In genomic region chr6:36516508-36516907, GRCm38 (mm10) we compare ENCODE assay signal across 29 mouse cellular contexts.
DNase-seq lines count a peak whose midpoint lies in the region; ATAC-seq and TF ChIP-seq lines count a peak whose summit lies in the region.
"Had no signal": no experiment of that assay in that cellular context is flagged by ENCODE, and none has a peak within 500 bp of the region (broad histone marks: within the 10 kb centered on the region; RNA-seq: fewer than 3 reads in every experiment).

No protein-coding gene starts in this region.

- 72% methylated on average over 4 of the region's 4 CpGs for WGBS in heart, embryonic 14.5 days
- WGBS in midbrain, embryonic 16.5 days = 59% methylated on average over 4 of the region's 4 CpGs
- WGBS in midbrain, embryonic 15.5 days = 67% methylated on average over 4 of the region's 4 CpGs
- 73% methylated on average over 4 of the region's 4 CpGs for WGBS in lung, adult 2 months

- no peaks in the 10 kb centered on the region for H3K27me3 ChIP-seq in heart, embryonic 14.5 days (ENCODE audit: control insufficient read depth, insufficient read depth, low read length)
- no peaks in the 10 kb centered on the region for H3K27me3 ChIP-seq in midbrain, embryonic 16.5 days (ENCODE audit: control insufficient read depth, insufficient read depth, low read depth, low read length)
- H3K27me3 ChIP-seq in midbrain, embryonic 15.5 days (replicated peaks) = no peaks in the 10 kb centered on the region
- H3K27me3 ChIP-seq: embryonic facial prominence, embryonic 13.5 days; limb, embryonic 15.5 days; liver, embryonic 13.5 days; midbrain, embryonic 13.5 days; neural tube, embryonic 15.5 days; stomach, embryonic 15.5 days had no signal

- H3K4me3 ChIP-seq in heart, embryonic 14.5 days (ENCODE audit: control insufficient read depth in 1 of 2, insufficient read depth in 1 of 2, low read depth in 1 of 2, low read length in 2 of 2) = no peak overlapping the region
- no peak overlapping the region for H3K4me3 ChIP-seq in midbrain, embryonic 16.5 days (ENCODE audit: low read depth, low read length)
- no peak overlapping the region for H3K4me3 ChIP-seq in midbrain, embryonic 15.5 days
- H3K4me3 ChIP-seq in lung, adult 2 months (replicated peaks; ENCODE audit: extremely low read depth, low read depth, low read length) = no peak overlapping the region
- H3K4me3 ChIP-seq: embryonic facial prominence, embryonic 13.5 days; limb, embryonic 10.5 days; limb, embryonic 15.5 days; liver, embryonic 13.5 days; midbrain, embryonic 13.5 days; neural tube, embryonic 15.5 days; stomach, embryonic 15.5 days had no signal

- H3K36me3 ChIP-seq in heart, embryonic 14.5 days (ENCODE audit: control insufficient read depth, insufficient read depth, low read length) = no peaks in the 10 kb centered on the region
- no peaks in the 10 kb centered on the region for H3K36me3 ChIP-seq in midbrain, embryonic 16.5 days (ENCODE audit: control insufficient read depth, insufficient read depth, low read length)
- no peaks in the 10 kb centered on the region for H3K36me3 ChIP-seq in midbrain, embryonic 15.5 days (replicated peaks)
- H3K36me3 ChIP-seq: embryonic facial prominence, embryonic 13.5 days; limb, embryonic 10.5 days; limb, embryonic 15.5 days; liver, embryonic 13.5 days; midbrain, embryonic 13.5 days; neural tube, embryonic 15.5 days; stomach, embryonic 15.5 days had no signal

- peak; percentile 25; the same call in 1 of the 2 replicates for ATAC-seq in frontal cortex, adult (ENCODE audit: low TSS enrichment)
- ATAC-seq in heart, embryonic 14.5 days (ENCODE audit: insufficient number of reproducible peaks, insufficient read depth, low FRiP score, low read depth) = no peak
- ATAC-seq in midbrain, embryonic 16.5 days = 0 out of 2 replicates have a peak, but pooled peaks have one; percentile 17
- no peak for ATAC-seq in midbrain, embryonic 15.5 days (replicated peaks)
- ATAC-seq: inflammation-experienced regulatory T-cells, adult 6 months; midbrain, embryonic 13.5 days had no signal

- H3K9me3 ChIP-seq in heart, embryonic 14.5 days (ENCODE audit: control insufficient read depth, low read length) = no peaks in the 10 kb centered on the region
- H3K9me3 ChIP-seq in midbrain, embryonic 16.5 days (replicated peaks; ENCODE audit: control insufficient read depth, low read length, poor library complexity, severe bottlenecking) = no peaks in the 10 kb centered on the region
- no peaks in the 10 kb centered on the region for H3K9me3 ChIP-seq in midbrain, embryonic 15.5 days
- H3K9me3 ChIP-seq: embryonic facial prominence, embryonic 13.5 days; limb, embryonic 10.5 days; limb, embryonic 15.5 days; liver, embryonic 13.5 days; midbrain, embryonic 13.5 days; neural tube, embryonic 15.5 days; stomach, embryonic 15.5 days had no signal

- TF ChIP-seq CTCF in lung, adult 2 months (IDR thresholded peaks at IDR 0.05; ENCODE audit: insufficient read depth, low read length) = no peak

- TF ChIP-seq POLR2A in lung, adult 2 months (IDR thresholded peaks at IDR 0.05; ENCODE audit: borderline replicate concordance, extremely low read depth, low read depth, low read length) = no peak

- H3K27ac ChIP-seq in heart, embryonic 14.5 days (replicated peaks in 1 of 2; ENCODE audit: control insufficient read depth in 1 of 2, insufficient read depth in 1 of 2, low read depth in 2 of 2, low read length in 2 of 2) = peak overlapping the region; percentile 71 to 72
- no peak overlapping the region for H3K27ac ChIP-seq in midbrain, embryonic 16.5 days (ENCODE audit: low read length)
- H3K27ac ChIP-seq in midbrain, embryonic 15.5 days = no peak overlapping the region
- H3K27ac ChIP-seq: embryonic facial prominence, embryonic 13.5 days; limb, embryonic 10.5 days; limb, embryonic 15.5 days; liver, embryonic 13.5 days; macrophage; midbrain, embryonic 13.5 days; neural tube, embryonic 15.5 days had no signal

- H3K4me2 ChIP-seq in heart, embryonic 14.5 days (ENCODE audit: low read length) = no peak overlapping the region
- H3K4me2 ChIP-seq in midbrain, embryonic 16.5 days (ENCODE audit: low read length) = no peak overlapping the region
- no peak overlapping the region for H3K4me2 ChIP-seq in midbrain, embryonic 15.5 days
- H3K4me2 ChIP-seq: embryonic facial prominence, embryonic 13.5 days; hindbrain, embryonic 14.5 days; limb, embryonic 15.5 days; liver, embryonic 13.5 days; midbrain, embryonic 13.5 days; neural tube, embryonic 15.5 days had no signal

- H3K9ac ChIP-seq in heart, embryonic 14.5 days (ENCODE audit: low read length) = no peak overlapping the region
- no peak overlapping the region for H3K9ac ChIP-seq in midbrain, embryonic 16.5 days (ENCODE audit: low read depth, low read length)
- no peak overlapping the region for H3K9ac ChIP-seq in midbrain, embryonic 15.5 days
- H3K9ac ChIP-seq: embryonic facial prominence, embryonic 13.5 days; hindbrain, embryonic 14.5 days; limb, embryonic 15.5 days; liver, embryonic 13.5 days; midbrain, embryonic 13.5 days; neural tube, embryonic 15.5 days; stomach, embryonic 15.5 days had no signal

- no peak for DNase-seq in frontal cortex, postnatal 10 days (ENCODE audit: low spot score in 2 of 2)
- DNase-seq in heart, adult 18-20 months = no peak
- no peak for DNase-seq in lung, adult 2 months
- DNase-seq: adrenal gland, postnatal 25 days; B cell, adult 2 months; cerebellum, adult 18-20 months; cerebellum, postnatal 10 days; gastrocnemius, postnatal 36 days; kidney, adult 11 months; kidney, postnatal 14 days; layer of hippocampus, adult 9-11 months; liver, embryonic 13.5 days; retina, postnatal 1 day; right cerebral cortex, postnatal 14 days; thymus, adult 18-20 months; thymus, postnatal 25 days had no signal

- peaks cover 4 to 16% of the 10 kb centered on the region in 2 experiments; a peak in 3 of 4 replicates for H3K4me1 ChIP-seq in heart, embryonic 14.5 days (ENCODE audit: control insufficient read depth in 2 of 2, insufficient read depth in 2 of 2, low read length in 2 of 2)
- H3K4me1 ChIP-seq in midbrain, embryonic 16.5 days (ENCODE audit: control insufficient read depth, insufficient read depth, low read length) = no peaks in the 10 kb centered on the region
- no peaks in the 10 kb centered on the region for H3K4me1 ChIP-seq in midbrain, embryonic 15.5 days
- H3K4me1 ChIP-seq in lung, adult 2 months (ENCODE audit: control insufficient read depth, insufficient read depth, low read length) = peaks cover 5% of the 10 kb centered on the region
- H3K4me1 ChIP-seq: embryonic facial prominence, embryonic 13.5 days; limb, embryonic 10.5 days; limb, embryonic 15.5 days; liver, embryonic 13.5 days; midbrain, embryonic 13.5 days; neural tube, embryonic 15.5 days; stomach, embryonic 15.5 days had no signal

Comparison
In these comparisons a context has a peak if more than half of its experiments do, and no peak if none do; other contexts are left out.
1. ATAC-seq: peak in frontal cortex, adult (single experiment) and midbrain, embryonic 16.5 days (single experiment); none in heart, embryonic 14.5 days (single experiment) and midbrain, embryonic 15.5 days (single experiment).
2. H3K27ac ChIP-seq: peak in heart, embryonic 14.5 days (2 of 2); none in midbrain, embryonic 16.5 days (single experiment) and midbrain, embryonic 15.5 days (single experiment).